Mouse (Mus musculus) MEL (cell line): ENCODE data around the gene Foxn3. TPM values are rescaled to one million over a fixed set of nuclear protein-coding genes. Genes with fewer than 3 reads are reported as not detected.

ENCODE experiments used
- DNase-seq: peaks from one replicate; pipeline ENCODE4 v3.0.0; 2011; ENCODE audit warnings: low read depth, low spot score
- H3K27ac ChIP-seq: 2 replicates; pipeline ENCODE4 v1.5.1; 2012; ENCODE audit warnings: low read depth, mild to moderate bottlenecking, control low read depth, low read length, moderate library complexity; ENCODE audit not compliant: control insufficient read depth
- H3K27me3 ChIP-seq, 2 experiments: fragments of 150-350 bp in 1 of 2; sonication (generic) in 1 of 2; 2 replicates each; pipeline ENCODE4 v1.6.1; 2012; ENCODE audit warnings: low read length in 2 of 2, mild to moderate bottlenecking in 2 of 2, improper control_type of control experiment in 1 of 2, moderate library complexity in 1 of 2; ENCODE audit not compliant: insufficient read depth in 2 of 2, control insufficient read depth in 1 of 2
- H3K36me3 ChIP-seq, 2 experiments: 2 replicates each; pipeline ENCODE4 v1.6.1; 2012 to 2014; ENCODE audit warnings: low read length in 2 of 2, improper control_type of control experiment in 1 of 2, inconsistent platforms in 1 of 2, mild to moderate bottlenecking in 1 of 2; ENCODE audit not compliant: insufficient read depth in 2 of 2, control insufficient read depth in 1 of 2
- H3K4me1 ChIP-seq, 2 experiments: fragments of 150-350 bp in 1 of 2; sonication (generic) in 1 of 2; 2 replicates each; pipeline ENCODE4 v1.6.1; 2012; ENCODE audit warnings: low read length in 2 of 2, improper control_type of control experiment in 1 of 2, mild to moderate bottlenecking in 1 of 2; ENCODE audit not compliant: insufficient read depth in 2 of 2, control insufficient read depth in 1 of 2
- H3K4me3 ChIP-seq, 2 experiments: fragments of 150-350 bp in 1 of 2; sonication (generic) in 1 of 2; 2 replicates each; pipeline ENCODE4 v1.5.1; 2012; ENCODE audit warnings: low read depth in 2 of 2, low read length in 2 of 2, mild to moderate bottlenecking in 2 of 2, moderate library complexity in 2 of 2, control low read depth in 1 of 2, improper control_type of control experiment in 1 of 2; ENCODE audit not compliant: control insufficient read depth in 1 of 2, insufficient read depth in 1 of 2
- H3K79me2 ChIP-seq: 2 replicates; pipeline ENCODE4 v1.6.1; 2012; ENCODE audit warnings: mild to moderate bottlenecking, low read length, moderate library complexity; ENCODE audit not compliant: control insufficient read depth, poor library complexity, insufficient read depth
- H3K9ac ChIP-seq: 2 replicates; pipeline ENCODE4 v1.6.1; 2012; ENCODE audit warnings: low read depth, mild to moderate bottlenecking, control low read depth, low read length, moderate library complexity; ENCODE audit not compliant: control insufficient read depth, poor library complexity, severe bottlenecking
- H3K9me3 ChIP-seq: fragments of 150-350 bp; sonication (generic); replicated peaks from 2 replicates; pipeline ENCODE4 v1.6.1; 2012; ENCODE audit warnings: mild to moderate bottlenecking, low read length, improper control_type of control experiment, moderate library complexity; ENCODE audit not compliant: insufficient read depth
- CHD1 ChIP-seq: IDR thresholded peaks from 2 replicates; pipeline ENCODE4 v1.6.1; 2012; ENCODE audit warnings: low read depth, mild to moderate bottlenecking, inconsistent platforms, low read length, improper control_type of control experiment
- CHD2 ChIP-seq: IDR thresholded peaks from 2 replicates; pipeline ENCODE4 v1.6.1; 2011; ENCODE audit warnings: low read length, improper control_type of control experiment
- E2F4 ChIP-seq: IDR thresholded peaks from 2 replicates; pipeline ENCODE4 v1.6.1; 2011; ENCODE audit warnings: low read depth, low read length, improper control_type of control experiment, borderline replicate concordance
- ELF1 ChIP-seq: IDR thresholded peaks from 2 replicates; pipeline ENCODE4 v1.6.1; 2014; ENCODE audit warnings: low read depth, mild to moderate bottlenecking, inconsistent platforms, low read length, improper control_type of control experiment, moderate library complexity
- EP300 ChIP-seq, 2 experiments: IDR thresholded peaks; 2 replicates each; pipeline ENCODE4 v1.6.1; 2011; ENCODE audit warnings: improper control_type of control experiment in 2 of 2, low read length in 2 of 2, low read depth in 1 of 2, mild to moderate bottlenecking in 1 of 2
- GATA1 ChIP-seq: IDR thresholded peaks from 2 replicates; pipeline ENCODE4 v1.6.1; 2011; ENCODE audit warnings: low read depth, low read length, improper control_type of control experiment
- HCFC1 ChIP-seq: IDR thresholded peaks from 2 replicates; pipeline ENCODE4 v1.6.1; 2012; ENCODE audit warnings: low read depth, mild to moderate bottlenecking, inconsistent platforms, low read length, improper control_type of control experiment, moderate library complexity
- JUND ChIP-seq: IDR thresholded peaks from 2 replicates; pipeline ENCODE4 v1.6.1; 2011; ENCODE audit warnings: low read depth, mild to moderate bottlenecking, improper control_type of control experiment, low read length
- MAFK ChIP-seq: IDR thresholded peaks from 2 replicates; pipeline ENCODE4 v1.6.1; 2011; ENCODE audit warnings: low read depth, mild to moderate bottlenecking, low read length, improper control_type of control experiment, borderline replicate concordance
- MXI1 ChIP-seq: IDR thresholded peaks from 2 replicates; pipeline ENCODE4 v1.6.1; 2011; ENCODE audit warnings: mild to moderate bottlenecking, low read depth, low read length, improper control_type of control experiment
- MYB ChIP-seq: IDR thresholded peaks from 2 replicates; pipeline ENCODE4 v1.6.1; 2011; ENCODE audit warnings: mild to moderate bottlenecking, low read depth, low read length, improper control_type of control experiment
- NELFE ChIP-seq: IDR thresholded peaks from 2 replicates; pipeline ENCODE4 v1.6.1; 2011; ENCODE audit warnings: low read depth, low read length, improper control_type of control experiment
- NRF1 ChIP-seq: IDR thresholded peaks from 2 replicates; pipeline ENCODE4 v1.6.1; 2014; ENCODE audit warnings: low read depth, mild to moderate bottlenecking, inconsistent platforms, low read length, improper control_type of control experiment, moderate library complexity; ENCODE audit not compliant: poor library complexity, insufficient read depth, severe bottlenecking
- POLR2A ChIP-seq, 2 experiments: IDR thresholded peaks; 2 replicates each; pipeline ENCODE4 v1.6.1; 2011 to 2012; ENCODE audit warnings: low read length in 2 of 2, mild to moderate bottlenecking in 2 of 2, control low read depth in 1 of 2, improper control_type of control experiment in 1 of 2, low read depth in 1 of 2, moderate library complexity in 1 of 2; ENCODE audit not compliant: control insufficient read depth in 1 of 2, insufficient read depth in 1 of 2, poor library complexity in 1 of 2
- POLR2AphosphoS2 ChIP-seq: IDR thresholded peaks from 2 replicates; pipeline ENCODE4 v1.6.1; 2011; ENCODE audit warnings: low read length, improper control_type of control experiment
- RAD21 ChIP-seq: IDR thresholded peaks from 2 replicates; pipeline ENCODE4 v1.6.1; 2011; ENCODE audit warnings: mild to moderate bottlenecking, low read depth, low read length, improper control_type of control experiment
- SIN3A ChIP-seq: IDR thresholded peaks from 2 replicates; pipeline ENCODE4 v1.6.1; 2012; ENCODE audit warnings: low read length, improper control_type of control experiment, inconsistent platforms
- USF1 ChIP-seq: IDR thresholded peaks from 2 replicates; pipeline ENCODE4 v1.6.1; 2014; ENCODE audit warnings: low read depth, mild to moderate bottlenecking, inconsistent platforms, low read length, improper control_type of control experiment, moderate library complexity
- ZC3H11A ChIP-seq: IDR thresholded peaks from 2 replicates; pipeline ENCODE4 v1.6.1; 2012; ENCODE audit warnings: low read depth, mild to moderate bottlenecking, inconsistent platforms, low read length, improper control_type of control experiment
- ZNF384 ChIP-seq: IDR thresholded peaks from 2 replicates; pipeline ENCODE4 v1.6.1; 2012; ENCODE audit warnings: low read depth, mild to moderate bottlenecking, inconsistent platforms, low read length, improper control_type of control experiment
- polyA plus RNA-seq, 2 experiments: library from polyadenylated mRNA; stranded (reverse) in 1 of 2; unstranded in 1 of 2; fragments of >175 nt in 1 of 2; fragments of >200 nt in 1 of 2; gene quantifications; 2 replicates each; pipeline versions ENCODE4 v1.2.1 to v1.2.4; 2012; ENCODE audit warnings: low replicate concordance in 2 of 2, low read depth in 1 of 2; ENCODE audit not compliant: insufficient read length in 2 of 2, insufficient read depth in 1 of 2, missing spikeins in 1 of 2
- total RNA-seq: library from RNA; depleted of rRNA; stranded (reverse); fragments of 300-350 nt; gene quantifications from 2 replicates; pipeline ENCODE4 v1.2.3, GENCODE M21; 2012

Foxn3 gene
- total and polyA plus RNA-seq, 3 experiments: 15.5 to 22.8 TPM; not detected in 1

- TF ChIP-seq NELFE (no peak), E2F4 (no peak), HCFC1 (no peak), SIN3A (no peak), RAD21 (no peak), ELF1 (no peak), POLR2A (IDR thresholded peaks at IDR 0.05; ENCODE audit: control insufficient read depth in 1 of 2, insufficient read depth in 1 of 2, low read depth in 1 of 2, low read length in 2 of 2, poor library complexity in 1 of 2) (no peak), POLR2AphosphoS2 (no peak), CHD1 (no peak), GATA1 (no peak), NRF1 (no peak), ZC3H11A (no peak), MXI1 (no peak)
- H3K36me3 ChIP-seq: peaks cover 0 to 5% of the 10 kb centered on the region in 2 experiments; a peak in 2 of 4 replicates
- peaks cover 0 to 9% of the 10 kb centered on the region in 2 experiments; a peak in 2 of 4 replicates for H3K4me1 ChIP-seq
- DNase-seq: no peak
- no peaks in the 10 kb centered on the region for H3K9me3 ChIP-seq
- no peak overlapping the region for H3K9ac ChIP-seq
- H3K27me3 ChIP-seq: no peaks in the 10 kb centered on the region
- H3K27ac ChIP-seq: no peak overlapping the region
- H3K79me2 ChIP-seq: no peaks in the 10 kb centered on the region
- no peak overlapping the region for H3K4me3 ChIP-seq
These were observed 162.5 kb downstream of the Foxn3 start for GRCm38 (mm10) chr12:99400907-99401306.

- no peaks in the 10 kb centered on the region for H3K9me3 ChIP-seq
- peaks cover 0 to 3% of the 10 kb centered on the region in 2 experiments; a peak in 1 of 4 replicates for H3K36me3 ChIP-seq
- no peak overlapping the region for H3K4me3 ChIP-seq
- no peak for TF ChIP-seq MAFK
- TF ChIP-seq EP300 (IDR thresholded peaks at IDR 0.05; ENCODE audit: low read depth in 1 of 2, low read length in 2 of 2): no peak
- no peak for TF ChIP-seq CHD2
- no peaks in the 10 kb centered on the region for H3K79me2 ChIP-seq
- peaks cover 3 to 9% of the 10 kb centered on the region in 2 experiments; a peak in 3 of 4 replicates for H3K4me1 ChIP-seq
- H3K9ac ChIP-seq: no peak overlapping the region
- no peak for DNase-seq
- no peaks in the 10 kb centered on the region for H3K27me3 ChIP-seq
- H3K27ac ChIP-seq: no peak overlapping the region
These were observed 163.8 kb downstream of the Foxn3 start for GRCm38 (mm10) chr12:99399575-99399974.

- H3K9ac ChIP-seq: no peak overlapping the region
- no peak for TF ChIP-seq SIN3A
- TF ChIP-seq USF1: no peak
- TF ChIP-seq JUND: no peak
- no peak for TF ChIP-seq MYB
- no peak for TF ChIP-seq ZNF384
- H3K4me1 ChIP-seq: peaks cover 3 to 17% of the 10 kb centered on the region in 2 experiments
- H3K27me3 ChIP-seq: no peaks in the 10 kb centered on the region
- H3K79me2 ChIP-seq: peaks cover 8% of the 10 kb centered on the region; the same call in 1 of the 2 replicates
- no peak for DNase-seq
- no peaks in the 10 kb centered on the region for H3K9me3 ChIP-seq
- H3K4me3 ChIP-seq: no peak overlapping the region
- no peak overlapping the region for H3K27ac ChIP-seq
- H3K36me3 ChIP-seq: peaks cover 0 to 8% of the 10 kb centered on the region in 2 experiments; a peak in 2 of 4 replicates
These were observed 166.9 kb downstream of the Foxn3 start for GRCm38 (mm10) chr12:99396461-99396860.
